Comparison of ENCODE assay signal across 19 mouse cellular contexts in genomic region chr8:74910708-74911107, GRCm38 (mm10). TPM values are rescaled to one million over a fixed set of nuclear protein-coding genes. Genes with fewer than 3 reads are reported as not detected.
"Had no signal": no experiment of that assay in that cellular context is flagged by ENCODE, and none has a peak within 500 bp of the region (broad histone marks: within the 10 kb centered on the region; RNA-seq: fewer than 3 reads in every experiment).

No protein-coding gene starts in this region.

- DNase-seq: retina, postnatal 1 day; right cerebral cortex, adult 18-20 months; right cerebral cortex, postnatal 14 days; right cerebral cortex, postnatal 25 days; right cerebral cortex, postnatal 4 days; spleen, adult 18-20 months; thymus, adult 18-20 months; thymus, adult 2 months; thymus, postnatal 25 days; thymus, postnatal 36 days; thymus, postnatal 4 days had no signal

- H3K36me3 ChIP-seq: neural tube, embryonic 12.5 days; neural tube, embryonic 13.5 days; neural tube, embryonic 15.5 days; stomach, embryonic 15.5 days had no signal

- H3K4me2 ChIP-seq: neural tube, embryonic 12.5 days; neural tube, embryonic 13.5 days; neural tube, embryonic 15.5 days; stomach, embryonic 15.5 days had no signal

- H3K9ac ChIP-seq: neural tube, embryonic 12.5 days; neural tube, embryonic 13.5 days; neural tube, embryonic 15.5 days; stomach, embryonic 15.5 days had no signal

- H3K4me1 ChIP-seq: neural tube, embryonic 12.5 days; neural tube, embryonic 13.5 days; neural tube, embryonic 15.5 days; stomach, embryonic 15.5 days had no signal

- H3K27me3 ChIP-seq: neural tube, embryonic 12.5 days; neural tube, embryonic 13.5 days; neural tube, embryonic 15.5 days; stomach, embryonic 15.5 days had no signal

- H3K9me3 ChIP-seq: neural tube, embryonic 12.5 days; neural tube, embryonic 13.5 days; neural tube, embryonic 15.5 days; stomach, embryonic 15.5 days had no signal

- H3K4me3 ChIP-seq: neural tube, embryonic 12.5 days; neural tube, embryonic 13.5 days; neural tube, embryonic 15.5 days; stomach, embryonic 15.5 days had no signal

- H3K27ac ChIP-seq: neural tube, embryonic 12.5 days; neural tube, embryonic 13.5 days; neural tube, embryonic 15.5 days; stomach, embryonic 15.5 days had no signal

RNA-seq across cellular contexts. Expression of gene Isx, which starts 37.7 kb away (rescaled TPM):
- total RNA-seq: neutrophil, adult 5-6 weeks had no signal
- polyA plus RNA-seq: neural tube, embryonic 12.5 days; neural tube, embryonic 13.5 days; neural tube, embryonic 14.5 days; neural tube, embryonic 15.5 days; testis, adult 2 months; thymus, postnatal 0 days had no signal
